Mouse (Mus musculus): ENCODE results near the gene Rbm38. TPM values are rescaled to one million over a fixed set of nuclear protein-coding genes. Genes with fewer than 3 reads are reported as not detected.
A peak's percentile ranks its signal among the peaks of the same experiment; 100 is the strongest.

Gene Rbm38
- total RNA-seq, 2 experiments from 2014 or later, result 3.0 to 3.6 TPM

- DNase-seq (ENCODE audit: low spot score in 2 of 2), result no peak
- intact Hi-C loops (cut with DNase I), result no loop called here
Measured at GRCm38 (mm10) chr2:173050604-173051382, 30.5 kb downstream of the Rbm38 start.

- no peak for DNase-seq (ENCODE audit: low spot score in 2 of 2)
- intact Hi-C loops (cut with DNase I), result no loop called here
Measured at GRCm38 (mm10) chr2:173052881-173053280, 32.6 kb downstream of the Rbm38 start.

- intact Hi-C loops (cut with DNase I), result no loop called here
- no peak for DNase-seq (ENCODE audit: low spot score in 2 of 2)
Measured at GRCm38 (mm10) chr2:173053846-173054245, 33.5 kb downstream of the Rbm38 start.

- DNase-seq (ENCODE audit: low spot score in 2 of 2), result no peak
- intact Hi-C loops (cut with DNase I), result no loop called here
Measured at GRCm38 (mm10) chr2:173056303-173056881, 36.1 kb downstream of the Rbm38 start.

- intact Hi-C loops (cut with DNase I), result no loop called here
Measured at GRCm38 (mm10) chr2:173056882-173057315, 36.6 kb downstream of the Rbm38 start.

GRCm38 (mm10) chr2:173057623-173058022 is 37.3 kb downstream of the Rbm38 start:
- intact Hi-C loops (cut with DNase I), result no loop called here
- no peak for DNase-seq (ENCODE audit: low spot score in 2 of 2)

More at GRCm38 (mm10) chr2:173056882-173057315, 36.6 kb downstream of the Rbm38 start:
- no peak for DNase-seq (ENCODE audit: low spot score in 2 of 2)

- intact Hi-C loops (cut with DNase I), result no loop called here
- DNase-seq (ENCODE audit: low spot score in 2 of 2), result no peak
Measured at GRCm38 (mm10) chr2:173058263-173058662, 38.0 kb downstream of the Rbm38 start.

- intact Hi-C loops (cut with DNase I), result no loop called here
- DNase-seq (ENCODE audit: low spot score in 2 of 2), result no peak
Measured at GRCm38 (mm10) chr2:173060450-173060849, 40.2 kb downstream of the Rbm38 start.

- DNase-seq (ENCODE audit: low spot score in 2 of 2), result no peak
- intact Hi-C loops (cut with DNase I), result no loop called here
Measured at GRCm38 (mm10) chr2:173061443-173062351, 41.4 kb downstream of the Rbm38 start.

GRCm38 (mm10) chr2:173063219-173063618 is 42.9 kb downstream of the Rbm38 start:
- DNase-seq (ENCODE audit: low spot score in 2 of 2), result no peak

GRCm38 (mm10) chr2:173064864-173065263 is 44.6 kb downstream of the Rbm38 start:
- no peak for DNase-seq (ENCODE audit: low spot score in 2 of 2)
- intact Hi-C loops (cut with DNase I), result no loop called here

More at GRCm38 (mm10) chr2:173063219-173063618, 42.9 kb downstream of the Rbm38 start:
- intact Hi-C loops (cut with DNase I), result no loop called here

- DNase-seq (ENCODE audit: low spot score in 2 of 2), result no peak
- intact Hi-C loops (cut with DNase I), result no loop called here
Measured at GRCm38 (mm10) chr2:173072948-173073347, 52.6 kb downstream of the Rbm38 start.

- intact Hi-C loops (cut with DNase I), result no loop called here
- DNase-seq (ENCODE audit: low spot score in 2 of 2), result no peak
Measured at GRCm38 (mm10) chr2:173073666-173074065, 53.4 kb downstream of the Rbm38 start.

- intact Hi-C loops (cut with DNase I), result no loop called here
- DNase-seq (ENCODE audit: low spot score in 2 of 2), result no peak
Measured at GRCm38 (mm10) chr2:173076921-173077320, 56.6 kb downstream of the Rbm38 start.

- intact Hi-C loops (cut with DNase I), result loop anchor here (2.0 to 10.0 kb wide), 3 partner anchors 55 to 595 kb away; partner anchors contain the start of gene Rbm38
- DNase-seq (ENCODE audit: low spot score in 2 of 2), result no peak
Measured at GRCm38 (mm10) chr2:173079766-173080549, 59.7 kb downstream of the Rbm38 start.

- intact Hi-C loops (cut with DNase I), result loop anchor here (2.0 to 10.0 kb wide), 3 partner anchors 56 to 596 kb away; partner anchors contain the start of gene Rbm38
- peak; percentile 58 to 63 for DNase-seq (ENCODE audit: low spot score in 2 of 2)
Measured at GRCm38 (mm10) chr2:173080785-173081241, 60.5 kb downstream of the Rbm38 start.

- DNase-seq (ENCODE audit: low spot score in 2 of 2), result no peak
- intact Hi-C loops (cut with DNase I), result loop anchor here (10.0 kb wide), 2 partner anchors 58 to 598 kb away; partner anchors contain the start of gene Rbm38
Measured at GRCm38 (mm10) chr2:173082706-173083105, 62.4 kb downstream of the Rbm38 start.

- DNase-seq (ENCODE audit: low spot score in 2 of 2), result no peak
- intact Hi-C loops (cut with DNase I), result loop anchor here (10.0 kb wide), 2 partner anchors 58 to 598 kb away; partner anchors contain the start of gene Rbm38
Measured at GRCm38 (mm10) chr2:173083106-173083505, 62.8 kb downstream of the Rbm38 start.
